Mouse (Mus musculus): Measurements from ENCODE around the gene Zdhhc23.

Zdhhc23 gene

GRCm38 (mm10) chr16:43979328-43980109 is at the start of gene Zdhhc23:
Zdhhc23 (minus strand) TSS chr16:43979791.
- DNase-seq (ENCODE audit: low spot score): peak; percentile 41

DNA sequence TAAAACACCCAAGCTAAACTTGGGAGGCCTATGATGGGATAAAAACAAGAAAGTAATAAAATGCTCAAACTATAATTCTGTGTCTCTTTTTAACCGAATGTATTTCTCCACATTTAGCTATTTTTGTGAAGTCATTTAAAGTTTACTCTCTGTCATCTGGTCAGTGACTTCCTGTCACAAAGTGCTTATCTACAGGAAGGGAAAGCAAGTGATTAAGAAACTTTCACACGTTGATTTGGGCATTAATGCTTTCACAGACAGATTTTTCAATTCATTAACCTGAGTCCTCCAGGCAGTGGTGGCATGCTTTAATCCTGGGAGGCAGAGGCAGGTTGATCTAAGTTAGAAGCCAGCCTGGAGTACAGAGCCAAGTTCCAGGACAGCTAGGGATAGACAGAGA is 49.7 kb upstream of the Zdhhc23 start:
- DNase-seq (ENCODE audit: low spot score): no peak

DNA sequence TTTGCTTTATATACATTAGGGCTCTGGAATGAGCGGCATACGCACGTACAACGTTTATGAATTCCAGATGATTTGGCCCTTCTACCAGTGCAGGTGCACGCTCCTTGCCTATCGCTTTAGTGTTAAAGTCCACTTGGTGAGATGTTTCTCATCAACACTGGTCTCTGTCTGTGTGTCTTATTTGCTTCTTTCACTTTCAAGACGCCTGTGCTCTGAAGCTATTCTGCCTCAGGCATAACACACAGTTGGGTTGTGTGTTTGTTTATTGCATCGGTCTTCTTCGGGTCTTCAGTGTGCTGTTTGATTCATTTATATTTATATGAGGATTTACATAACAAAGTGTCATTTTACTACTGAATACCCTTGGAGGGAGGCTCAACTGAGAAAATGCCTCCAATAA is 47.2 kb upstream of the Zdhhc23 start:
- no peak for DNase-seq (ENCODE audit: low spot score)

GRCm38 (mm10) chr16:44026210-44026609 is 46.6 kb upstream of the Zdhhc23 start:
- no peak for DNase-seq (ENCODE audit: low spot score)

GRCm38 (mm10) chr16:44018986-44019548 is 39.5 kb upstream of the Zdhhc23 start:
- DNase-seq (ENCODE audit: low spot score): no peak

DNA sequence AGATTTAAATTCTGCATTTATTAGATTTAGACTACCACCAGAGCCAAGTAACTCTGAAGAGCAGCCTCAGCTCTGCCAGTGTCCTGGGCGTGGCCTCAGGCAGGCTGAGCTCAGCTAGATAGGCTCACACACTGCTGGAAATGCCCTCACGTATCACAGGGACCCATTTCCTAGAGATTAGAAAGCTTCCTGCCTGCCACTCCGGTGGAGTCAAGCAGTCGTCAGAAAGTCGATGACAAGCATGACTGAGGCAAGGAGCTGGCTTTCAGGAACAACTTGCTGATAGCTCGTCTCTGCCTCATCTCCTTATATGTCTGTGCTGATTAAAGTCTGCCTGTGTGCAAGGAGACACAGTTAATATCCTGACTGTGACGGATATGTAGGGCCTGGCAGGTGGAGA is 38.8 kb upstream of the Zdhhc23 start:
- DNase-seq (ENCODE audit: low spot score): no peak

- no peak for DNase-seq (ENCODE audit: low spot score)
Observed at GRCm38 (mm10) chr16:44017707-44018106, 38.1 kb upstream of the Zdhhc23 start.

GRCm38 (mm10) chr16:44016164-44016563 is 36.6 kb upstream of the Zdhhc23 start:
- peak; percentile 12 for DNase-seq (ENCODE audit: low spot score)

- no peak for DNase-seq (ENCODE audit: low spot score)
Observed at GRCm38 (mm10) chr16:44015416-44016158, 36.0 kb upstream of the Zdhhc23 start.

DNA sequence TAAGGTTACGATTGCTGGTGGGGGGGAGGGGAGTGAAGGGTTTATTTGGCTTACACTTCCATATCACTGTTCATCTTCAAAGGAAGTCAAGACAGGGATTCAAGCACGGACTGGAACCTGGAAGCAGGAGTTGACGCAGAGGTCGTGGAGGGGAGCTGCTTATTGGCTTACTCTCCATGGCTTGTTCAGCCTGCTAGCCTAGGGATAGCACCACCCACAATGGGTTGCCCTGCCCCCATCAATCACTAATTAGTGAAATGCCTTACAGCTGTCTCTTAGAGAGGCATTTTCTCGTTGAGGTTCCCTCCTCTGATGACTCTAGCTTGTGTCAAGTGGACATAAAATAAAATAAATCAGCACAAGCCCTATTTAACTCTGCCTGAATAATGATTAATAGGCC is 31.4 kb upstream of the Zdhhc23 start:
- DNase-seq (ENCODE audit: low spot score): no peak

GRCm38 (mm10) chr16:44002086-44002485 is 22.5 kb upstream of the Zdhhc23 start:
- DNase-seq (ENCODE audit: low spot score): no peak

DNA sequence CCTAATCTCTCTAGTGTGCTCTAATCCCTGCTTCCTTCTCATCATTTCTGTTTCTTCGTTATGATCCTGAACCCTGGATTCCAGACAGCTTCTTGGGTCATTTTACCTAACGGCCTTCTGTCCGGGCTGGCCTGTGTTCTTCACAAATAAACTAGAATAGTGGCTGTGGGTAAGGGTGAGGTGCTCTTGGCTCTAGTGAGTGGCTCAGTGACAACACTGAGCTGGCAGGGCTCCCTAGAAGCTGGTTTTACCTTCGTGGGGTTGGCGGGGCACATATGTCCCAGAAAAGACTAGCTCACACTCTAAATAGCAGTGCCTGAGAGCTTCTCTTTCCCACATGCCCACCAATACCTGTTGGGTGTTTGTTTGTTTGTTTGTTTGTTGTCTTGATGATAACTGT is 19.9 kb upstream of the Zdhhc23 start:
- no peak for DNase-seq (ENCODE audit: low spot score)

DNA sequence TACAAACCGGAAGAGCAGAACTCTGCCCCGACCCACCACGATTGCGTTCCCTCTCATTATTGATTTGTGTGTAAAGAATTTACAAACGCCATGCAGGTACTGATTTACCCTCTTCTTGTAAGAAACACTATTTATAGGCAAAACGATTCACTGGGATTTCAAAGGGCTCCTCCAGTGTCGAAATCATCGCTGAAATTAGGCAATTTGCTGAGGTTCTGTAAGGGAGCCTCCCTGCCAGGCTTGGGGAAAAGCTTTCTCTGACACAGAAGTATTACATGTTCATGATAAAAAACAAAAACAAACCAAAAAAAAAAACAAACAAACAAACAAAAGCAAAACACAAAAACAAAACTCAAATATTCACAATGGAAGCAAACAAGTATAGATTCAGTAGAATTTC is 19.5 kb upstream of the Zdhhc23 start:
- DNase-seq (ENCODE audit: low spot score): no peak

DNA sequence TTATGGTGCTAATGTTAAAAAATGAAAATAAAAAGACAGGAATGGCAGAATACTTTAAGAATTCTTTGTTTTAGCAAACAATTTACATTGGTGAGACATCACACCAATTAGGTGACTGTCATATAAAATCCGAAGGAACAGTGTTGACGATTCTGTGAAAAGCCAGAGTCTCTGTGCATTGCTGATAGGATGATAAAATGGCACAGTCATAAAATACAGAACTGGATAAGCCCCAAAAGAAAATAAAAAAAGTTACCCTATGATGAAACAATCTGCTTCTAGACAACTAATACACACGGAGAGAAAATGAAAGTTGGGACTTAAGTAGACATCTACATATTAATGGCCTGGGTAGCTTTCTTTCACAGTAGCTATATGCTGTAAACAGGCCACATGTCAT is 15.0 kb upstream of the Zdhhc23 start:
- DNase-seq (ENCODE audit: low spot score): no peak

GRCm38 (mm10) chr16:43986299-43986698 is 6.7 kb upstream of the Zdhhc23 start:
- DNase-seq (ENCODE audit: low spot score): no peak

DNA sequence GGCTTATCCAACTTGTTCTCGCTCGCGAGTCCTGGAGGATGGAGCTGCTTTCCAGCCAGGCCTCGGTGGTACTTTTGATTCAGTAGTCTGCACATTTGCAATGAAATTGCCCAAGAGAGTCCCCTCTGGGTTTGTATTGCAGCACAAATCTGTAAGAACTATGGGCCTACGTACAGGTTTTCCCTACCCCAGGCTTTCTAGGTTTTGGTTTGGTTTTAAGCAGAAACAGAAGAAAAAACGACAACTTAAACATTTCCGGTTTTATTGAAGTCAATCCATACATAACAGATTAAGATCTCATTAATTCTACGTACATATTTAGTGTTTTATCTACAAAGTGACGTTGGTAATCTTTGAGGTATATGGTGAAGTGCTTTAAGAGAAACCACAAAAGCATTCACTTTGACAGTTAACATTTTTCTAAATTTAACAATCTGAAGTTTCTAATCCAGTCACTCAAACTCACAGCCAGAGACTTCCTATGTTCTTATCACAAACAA is 569 bp upstream of the Zdhhc23 start:
- no peak for DNase-seq (ENCODE audit: low spot score)

DNA sequence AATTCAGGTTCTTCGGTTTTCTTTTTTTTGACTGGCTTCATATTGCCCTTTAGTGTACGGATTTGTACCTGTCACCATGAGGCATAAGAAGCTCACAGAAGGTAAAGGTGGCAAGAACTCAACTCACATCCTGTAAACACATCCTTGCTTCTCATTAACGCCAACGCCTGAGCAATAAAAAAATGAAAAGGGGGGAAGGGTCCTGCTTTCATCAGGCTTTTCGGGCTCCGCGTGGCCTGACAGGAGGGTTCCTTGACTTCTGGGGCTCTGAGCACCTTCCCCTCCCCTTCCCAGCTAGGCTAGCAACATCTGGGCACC is 622 bp downstream of the Zdhhc23 start:
- DNase-seq (ENCODE audit: low spot score): peak; percentile 49

GRCm38 (mm10) chr16:43973606-43974220 is 5.9 kb downstream of the Zdhhc23 start:
- no peak for DNase-seq (ENCODE audit: low spot score)

DNA sequence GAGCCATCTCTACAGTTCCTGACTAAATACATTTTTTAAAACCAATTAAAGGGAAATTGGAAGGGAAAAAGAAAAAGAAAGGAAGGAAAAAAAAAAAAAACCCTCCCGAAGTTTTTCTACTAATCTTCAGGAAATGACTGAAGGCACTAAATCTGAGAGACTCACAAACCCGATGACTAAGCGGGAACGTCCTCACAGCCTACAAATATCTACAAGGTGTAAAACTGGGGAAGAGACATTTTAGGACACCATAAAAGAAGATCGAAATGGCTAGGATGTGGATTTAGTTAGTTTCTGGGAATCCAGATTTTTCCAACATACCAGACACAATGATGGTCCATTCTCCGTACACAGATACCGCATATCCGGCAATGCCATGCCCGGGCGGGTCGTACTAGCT is 6.4 kb downstream of the Zdhhc23 start:
- DNase-seq (ENCODE audit: low spot score): no peak

GRCm38 (mm10) chr16:43972391-43972790 is 7.2 kb downstream of the Zdhhc23 start:
- DNase-seq (ENCODE audit: low spot score): no peak

DNA sequence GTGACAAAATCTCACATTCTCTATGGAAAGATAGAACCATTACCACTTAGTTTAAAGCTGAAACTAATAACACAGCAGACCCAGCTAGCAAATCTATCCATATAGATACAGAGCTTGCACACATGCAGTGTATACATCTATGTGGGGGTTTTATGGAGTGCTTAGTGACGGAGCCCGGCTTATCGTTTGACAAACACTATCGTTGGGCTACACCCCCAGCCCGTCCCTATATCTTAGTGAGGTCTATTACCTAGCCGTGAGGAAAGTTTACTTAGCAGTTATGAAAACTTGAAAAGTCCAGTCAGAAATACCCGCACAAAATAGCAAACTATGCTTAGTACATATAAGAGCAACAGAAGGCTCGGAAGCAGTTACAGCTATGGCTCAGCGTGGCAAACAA is 7.8 kb downstream of the Zdhhc23 start:
- DNase-seq (ENCODE audit: low spot score): no peak

- DNase-seq (ENCODE audit: low spot score): no peak
Observed at GRCm38 (mm10) chr16:43971189-43971588, 8.4 kb downstream of the Zdhhc23 start.

- no peak for DNase-seq (ENCODE audit: low spot score)
Observed at GRCm38 (mm10) chr16:43970426-43970825, 9.2 kb downstream of the Zdhhc23 start.

Data from retina, embryonic 14.5 days (tissue).